Mouse (Mus musculus): ENCODE data around the gene Uck1. TPM values are rescaled to one million over a fixed set of nuclear protein-coding genes. Genes with fewer than 3 reads are reported as not detected.

The Uck1 gene
- polyA plus RNA-seq, 1 experiment, result 32.1 TPM

DNA sequence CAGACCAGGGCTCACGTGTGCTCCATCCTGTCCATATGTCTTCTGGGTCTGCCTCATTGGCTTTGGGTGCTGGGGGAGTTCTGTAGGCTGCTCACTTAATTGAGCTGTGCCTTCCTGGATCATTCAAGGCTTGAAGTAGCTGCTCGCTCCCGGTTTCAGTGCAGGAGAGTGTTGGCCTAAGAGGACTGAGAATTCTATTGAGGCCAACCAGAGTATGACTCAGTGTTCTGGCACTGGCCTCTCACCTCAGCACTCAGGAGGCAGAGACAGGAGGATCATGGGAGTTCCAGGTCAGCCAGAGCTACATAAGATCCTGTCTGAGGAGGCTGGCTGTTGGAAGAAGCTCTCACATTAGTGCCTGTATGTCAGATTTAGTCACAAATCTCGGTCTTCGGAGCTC is 41.8 kb downstream of the Uck1 start:
- TF ChIP-seq POLR2AphosphoS2 (IDR thresholded peaks at IDR 0.05; ENCODE audit: insufficient read length, low read depth) (no peak), TCF3 (IDR thresholded peaks at IDR 0.05; ENCODE audit: insufficient read length, low read depth) (no peak), E2F4 (IDR thresholded peaks at IDR 0.05; ENCODE audit: insufficient read depth) (no peak), POLR2A (IDR thresholded peaks at IDR 0.05; ENCODE audit: insufficient read length, low read depth) (no peak), MYOD1 (IDR thresholded peaks at IDR 0.05; ENCODE audit: control insufficient read depth in 1 of 3, insufficient read length in 2 of 3, low read depth in 2 of 3) (no peak), TCF12 (IDR thresholded peaks at IDR 0.05; ENCODE audit: insufficient read depth, poor library complexity, severe bottlenecking) (no peak), SRF (IDR thresholded peaks at IDR 0.05; ENCODE audit: control insufficient read depth, insufficient read length, low read depth) (no peak), MYOG (IDR thresholded peaks at IDR 0.05; ENCODE audit: control insufficient read depth in 1 of 3, insufficient read depth in 1 of 3, insufficient read length in 2 of 3, low read depth in 2 of 3) (no peak), USF1 (IDR thresholded peaks at IDR 0.05; ENCODE audit: low read depth) (no peak), CEBPB (IDR thresholded peaks at IDR 0.05; ENCODE audit: insufficient read depth, poor library complexity, severe bottlenecking) (no peak), MAX (IDR thresholded peaks at IDR 0.05; ENCODE audit: low read depth) (no peak), REST (IDR thresholded peaks at IDR 0.05; ENCODE audit: insufficient read depth, insufficient read length) (no peak)
- H3K4me2 ChIP-seq (ENCODE audit: low read depth), result no peak overlapping the region
- H3ac ChIP-seq (ENCODE audit: control insufficient read depth, insufficient read length), result no peak overlapping the region
- H3K36me3 ChIP-seq (ENCODE audit: control insufficient read depth, insufficient read depth), result peaks cover 41% of the 10 kb centered on the region
- no peak overlapping the region for H3K4me3 ChIP-seq
- no peaks in the 10 kb centered on the region for H3K79me2 ChIP-seq (ENCODE audit: control insufficient read depth, insufficient read depth)
- no peaks in the 10 kb centered on the region for H3K27me3 ChIP-seq (ENCODE audit: control insufficient read depth, insufficient read depth, insufficient read length)

DNA sequence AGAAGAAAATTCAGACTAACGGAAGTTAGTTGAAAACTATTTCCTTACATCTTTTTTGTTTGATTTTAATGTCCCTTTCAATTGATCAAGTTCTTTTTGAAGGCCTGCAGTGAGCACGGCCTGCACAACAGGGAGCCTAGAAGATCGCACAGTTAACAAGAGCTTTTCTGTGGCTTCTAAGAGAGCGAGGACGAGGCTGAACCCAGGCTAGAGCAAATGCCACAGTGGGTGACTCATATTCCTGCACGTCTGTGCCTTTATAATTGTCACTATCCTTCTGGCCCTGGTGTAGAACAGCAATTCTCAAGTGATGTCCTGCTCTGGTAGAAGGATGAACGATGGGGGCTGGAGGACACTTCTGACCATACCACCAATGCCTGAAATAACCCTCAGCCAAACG is 42.3 kb downstream of the Uck1 start:
- Histone ChIP-seq H3K27me3 (ENCODE audit: control insufficient read depth, insufficient read depth, insufficient read length) (no peaks in the 10 kb centered on the region), H3K79me2 (ENCODE audit: control insufficient read depth, insufficient read depth) (no peaks in the 10 kb centered on the region), H3K36me3 (ENCODE audit: control insufficient read depth, insufficient read depth) (peaks cover 38% of the 10 kb centered on the region), H3K4me2 (ENCODE audit: low read depth) (no peak overlapping the region), H3ac (ENCODE audit: control insufficient read depth, insufficient read length) (no peak overlapping the region), H3K4me3 (no peak overlapping the region)
- TF ChIP-seq CEBPB (IDR thresholded peaks at IDR 0.05; ENCODE audit: insufficient read depth, poor library complexity, severe bottlenecking) (no peak), POLR2A (IDR thresholded peaks at IDR 0.05; ENCODE audit: insufficient read length, low read depth) (no peak), REST (IDR thresholded peaks at IDR 0.05; ENCODE audit: insufficient read depth, insufficient read length) (no peak), MYOD1 (IDR thresholded peaks at IDR 0.05; ENCODE audit: control insufficient read depth in 1 of 3, insufficient read length in 2 of 3, low read depth in 2 of 3) (no peak), E2F4 (IDR thresholded peaks at IDR 0.05; ENCODE audit: insufficient read depth) (no peak), USF1 (IDR thresholded peaks at IDR 0.05; ENCODE audit: low read depth) (no peak), TCF3 (IDR thresholded peaks at IDR 0.05; ENCODE audit: insufficient read length, low read depth) (no peak), TCF12 (IDR thresholded peaks at IDR 0.05; ENCODE audit: insufficient read depth, poor library complexity, severe bottlenecking) (no peak), MAX (IDR thresholded peaks at IDR 0.05; ENCODE audit: low read depth) (no peak), MYOG (IDR thresholded peaks at IDR 0.05; ENCODE audit: control insufficient read depth in 1 of 3, insufficient read depth in 1 of 3, insufficient read length in 2 of 3, low read depth in 2 of 3) (no peak), POLR2AphosphoS2 (IDR thresholded peaks at IDR 0.05; ENCODE audit: insufficient read length, low read depth) (no peak), SRF (IDR thresholded peaks at IDR 0.05; ENCODE audit: control insufficient read depth, insufficient read length, low read depth) (no peak)

DNA sequence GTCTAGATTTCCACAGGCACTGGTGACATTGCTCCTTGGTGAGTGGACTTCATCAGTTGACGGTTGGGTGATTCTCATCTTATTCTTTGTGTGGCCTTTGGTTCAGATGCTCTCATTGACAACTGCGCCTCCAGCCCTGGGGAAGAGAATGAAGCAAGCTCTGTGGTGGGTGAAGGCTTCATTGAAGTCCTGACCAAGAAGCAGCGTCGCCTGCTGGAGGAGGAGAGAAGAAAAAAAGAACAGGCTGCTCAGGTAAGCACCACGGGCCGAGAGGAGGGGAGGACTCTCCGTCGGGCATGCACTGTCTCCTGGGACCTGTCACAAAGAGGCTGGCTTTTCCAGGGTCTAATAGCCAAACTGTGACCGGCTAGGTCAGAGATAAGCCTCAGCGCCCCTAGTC is 43.5 kb downstream of the Uck1 start:
- no peak overlapping the region for H3K4me3 ChIP-seq
- H3K79me2 ChIP-seq (ENCODE audit: control insufficient read depth, insufficient read depth), result no peaks in the 10 kb centered on the region
- no peak overlapping the region for H3K4me2 ChIP-seq (ENCODE audit: low read depth)
- TF ChIP-seq MYOG (IDR thresholded peaks at IDR 0.05; ENCODE audit: control insufficient read depth in 1 of 3, insufficient read depth in 1 of 3, insufficient read length in 2 of 3, low read depth in 2 of 3) (no peak), SRF (IDR thresholded peaks at IDR 0.05; ENCODE audit: control insufficient read depth, insufficient read length, low read depth) (no peak), POLR2A (IDR thresholded peaks at IDR 0.05; ENCODE audit: insufficient read length, low read depth) (no peak), E2F4 (IDR thresholded peaks at IDR 0.05; ENCODE audit: insufficient read depth) (no peak), POLR2AphosphoS2 (IDR thresholded peaks at IDR 0.05; ENCODE audit: insufficient read length, low read depth) (no peak)
- no peaks in the 10 kb centered on the region for H3K27me3 ChIP-seq (ENCODE audit: control insufficient read depth, insufficient read depth, insufficient read length)
- peaks cover 34% of the 10 kb centered on the region for H3K36me3 ChIP-seq (ENCODE audit: control insufficient read depth, insufficient read depth)
- no peak overlapping the region for H3ac ChIP-seq (ENCODE audit: control insufficient read depth, insufficient read length)

DNA sequence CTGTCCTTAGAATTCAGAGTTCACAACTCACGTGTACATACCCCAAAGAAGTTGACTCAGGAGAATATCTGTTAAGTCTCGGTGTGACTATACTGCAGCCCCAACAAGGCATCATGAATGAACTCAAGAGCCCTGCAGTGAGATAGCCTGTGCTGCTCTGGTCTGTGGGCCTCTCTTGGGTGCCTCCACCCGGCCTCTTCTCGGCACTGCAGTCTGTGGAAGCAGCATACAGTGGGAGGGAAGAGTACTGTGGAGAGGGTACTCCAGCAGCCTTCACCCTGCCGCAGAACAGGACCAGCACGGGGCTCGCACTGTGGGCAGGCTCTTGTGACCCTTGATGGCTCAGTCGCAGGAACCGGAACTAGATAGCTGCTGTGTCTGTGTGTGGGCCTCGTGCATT is 44.4 kb downstream of the Uck1 start:
- Histone ChIP-seq H3K36me3 (ENCODE audit: control insufficient read depth, insufficient read depth) (peaks cover 36% of the 10 kb centered on the region), H3K79me2 (ENCODE audit: control insufficient read depth, insufficient read depth) (no peaks in the 10 kb centered on the region), H3K27me3 (ENCODE audit: control insufficient read depth, insufficient read depth, insufficient read length) (no peaks in the 10 kb centered on the region), H3ac (ENCODE audit: control insufficient read depth, insufficient read length) (no peak overlapping the region), H3K4me2 (ENCODE audit: low read depth) (no peak overlapping the region), H3K4me3 (no peak overlapping the region)
- TF ChIP-seq REST (IDR thresholded peaks at IDR 0.05; ENCODE audit: insufficient read depth, insufficient read length) (no peak), POLR2A (IDR thresholded peaks at IDR 0.05; ENCODE audit: insufficient read length, low read depth) (no peak), MYOD1 (IDR thresholded peaks at IDR 0.05; ENCODE audit: control insufficient read depth in 1 of 3, insufficient read length in 2 of 3, low read depth in 2 of 3) (no peak), TCF12 (IDR thresholded peaks at IDR 0.05; ENCODE audit: insufficient read depth, poor library complexity, severe bottlenecking) (no peak), MAX (IDR thresholded peaks at IDR 0.05; ENCODE audit: low read depth) (no peak), CEBPB (IDR thresholded peaks at IDR 0.05; ENCODE audit: insufficient read depth, poor library complexity, severe bottlenecking) (no peak), MYOG (IDR thresholded peaks at IDR 0.05; ENCODE audit: control insufficient read depth in 1 of 3, insufficient read depth in 1 of 3, insufficient read length in 2 of 3, low read depth in 2 of 3) (no peak), USF1 (IDR thresholded peaks at IDR 0.05; ENCODE audit: low read depth) (no peak), SRF (IDR thresholded peaks at IDR 0.05; ENCODE audit: control insufficient read depth, insufficient read length, low read depth) (no peak), POLR2AphosphoS2 (IDR thresholded peaks at IDR 0.05; ENCODE audit: insufficient read length, low read depth) (no peak), E2F4 (IDR thresholded peaks at IDR 0.05; ENCODE audit: insufficient read depth) (no peak), TCF3 (IDR thresholded peaks at IDR 0.05; ENCODE audit: insufficient read length, low read depth) (no peak)

DNA sequence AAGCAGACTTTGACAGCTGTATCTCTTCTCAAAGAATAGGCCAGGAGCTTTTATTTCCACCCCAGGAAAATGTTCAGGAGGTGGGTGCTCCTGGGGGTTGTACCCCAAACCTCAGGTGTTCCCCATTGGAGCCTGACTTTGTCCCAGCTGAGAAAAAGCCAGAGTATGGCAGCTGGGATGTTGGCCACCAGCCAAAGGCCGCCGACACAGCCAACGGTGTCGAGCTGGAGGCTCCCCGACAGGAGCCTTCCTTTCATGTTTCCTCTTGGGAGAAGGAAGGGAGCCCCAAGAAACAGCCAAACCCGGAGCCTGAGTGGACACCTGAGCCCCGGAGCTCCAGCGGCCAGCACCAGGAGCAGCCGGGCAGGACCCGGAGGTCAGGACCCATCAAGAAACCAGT is 47.0 kb downstream of the Uck1 start:
- Histone ChIP-seq H3ac (ENCODE audit: control insufficient read depth, insufficient read length) (no peak overlapping the region), H3K36me3 (ENCODE audit: control insufficient read depth, insufficient read depth) (peaks cover 46% of the 10 kb centered on the region), H3K4me3 (no peak overlapping the region), H3K27me3 (ENCODE audit: control insufficient read depth, insufficient read depth, insufficient read length) (no peaks in the 10 kb centered on the region), H3K4me2 (ENCODE audit: low read depth) (no peak overlapping the region), H3K79me2 (ENCODE audit: control insufficient read depth, insufficient read depth) (no peaks in the 10 kb centered on the region)
- TF ChIP-seq CEBPB (IDR thresholded peaks at IDR 0.05; ENCODE audit: insufficient read depth, poor library complexity, severe bottlenecking), result no peak
- no peak for TF ChIP-seq TCF3 (IDR thresholded peaks at IDR 0.05; ENCODE audit: insufficient read length, low read depth)
- TF ChIP-seq SRF (IDR thresholded peaks at IDR 0.05; ENCODE audit: control insufficient read depth, insufficient read length, low read depth), result no peak
- TF ChIP-seq MYOG (IDR thresholded peaks at IDR 0.05; ENCODE audit: control insufficient read depth in 1 of 3, insufficient read depth in 1 of 3, insufficient read length in 2 of 3, low read depth in 2 of 3), result no peak
- no peak for TF ChIP-seq E2F4 (IDR thresholded peaks at IDR 0.05; ENCODE audit: insufficient read depth)
- no peak for TF ChIP-seq MAX (IDR thresholded peaks at IDR 0.05; ENCODE audit: low read depth)
- TF ChIP-seq TCF12 (IDR thresholded peaks at IDR 0.05; ENCODE audit: insufficient read depth, poor library complexity, severe bottlenecking), result no peak
- no peak for TF ChIP-seq REST (IDR thresholded peaks at IDR 0.05; ENCODE audit: insufficient read depth, insufficient read length)
- no peak for TF ChIP-seq POLR2A (IDR thresholded peaks at IDR 0.05; ENCODE audit: insufficient read length, low read depth)
- TF ChIP-seq MYOD1 (IDR thresholded peaks at IDR 0.05; ENCODE audit: control insufficient read depth in 1 of 3, insufficient read length in 2 of 3, low read depth in 2 of 3), result no peak
- TF ChIP-seq POLR2AphosphoS2 (IDR thresholded peaks at IDR 0.05; ENCODE audit: insufficient read length, low read depth), result no peak
- no peak for TF ChIP-seq USF1 (IDR thresholded peaks at IDR 0.05; ENCODE audit: low read depth)

All from myocyte (in vitro differentiated cells).